Mouse (Mus musculus): Measurements from ENCODE around the gene Atat1. TPM values are rescaled to one million over a fixed set of nuclear protein-coding genes. Genes with fewer than 3 reads are reported as not detected.

Gene Atat1
- polyA plus RNA-seq, 1 experiment from 2014 or later = 213 TPM

GRCm38 (mm10) chr17:35896781-35897643, 12.9 kb downstream of the Atat1 start, which contains the start of gene 2310061I04Rik:
Gene 2310061I04Rik (minus strand): TSS chr17:35897431.
- WGBS = under 1% methylated on average over 61 of the region's 86 CpGs
- Histone ChIP-seq H3K9me3 (ENCODE audit: control insufficient read depth, low read length) (no peaks in the 10 kb centered on the region), H3K4me3 (ENCODE audit: low read depth, low read length) (peak within 1 kb of the TSS; percentile 74), H3K36me3 (ENCODE audit: control insufficient read depth, insufficient read depth, low read length) (peaks cover 9% of the 10 kb centered on the region), H3K4me2 (ENCODE audit: low read depth) (peak within 1 kb of the TSS; percentile 100), H3K27ac (ENCODE audit: low read depth, low read length) (peak within 1 kb of the TSS; percentile 83), H3K4me1 (ENCODE audit: control insufficient read depth, insufficient read depth, low read length) (peaks cover 9% of the 10 kb centered on the region), H3K27me3 (ENCODE audit: control insufficient read depth, insufficient read depth, low read length) (no peaks in the 10 kb centered on the region), H3K9ac (ENCODE audit: low read length) (peak within 1 kb of the TSS; percentile 87)
- ATAC-seq (ENCODE audit: insufficient read depth, low FRiP score, low TSS enrichment) (peak; percentile 91), DNase-seq (ENCODE audit: low spot score) (peak; percentile 96)

- Histone ChIP-seq H3K27me3 (ENCODE audit: control insufficient read depth, insufficient read depth, low read length) (no peaks in the 10 kb centered on the region), H3K4me3 (ENCODE audit: low read depth, low read length) (no peak overlapping the region), H3K9ac (ENCODE audit: low read length) (no peak overlapping the region), H3K27ac (ENCODE audit: low read depth, low read length) (no peak overlapping the region), H3K36me3 (ENCODE audit: control insufficient read depth, insufficient read depth, low read length) (peaks cover 28% of the 10 kb centered on the region), H3K4me2 (ENCODE audit: low read depth) (no peak overlapping the region), H3K4me1 (ENCODE audit: control insufficient read depth, insufficient read depth, low read length) (no peaks in the 10 kb centered on the region), H3K9me3 (ENCODE audit: control insufficient read depth, low read length) (no peaks in the 10 kb centered on the region)
- WGBS = 88% methylated on average over 11 of the region's 17 CpGs
- ATAC-seq (ENCODE audit: insufficient read depth, low FRiP score, low TSS enrichment) = no peak
- no peak for DNase-seq (ENCODE audit: low spot score)
Observed at GRCm38 (mm10) chr17:35887725-35888124, 22.1 kb downstream of the Atat1 start.

- 94% methylated on average over 14 of the region's 14 CpGs for WGBS
Observed at GRCm38 (mm10) chr17:35883777-35884176, 26.1 kb downstream of the Atat1 start.

GRCm38 (mm10) chr17:35882924-35883323, 27.0 kb downstream of the Atat1 start:
- ATAC-seq (ENCODE audit: insufficient read depth, low FRiP score, low TSS enrichment) = no peak
- H3K36me3 ChIP-seq (ENCODE audit: control insufficient read depth, insufficient read depth, low read length) = peaks cover 22% of the 10 kb centered on the region
- 88% methylated on average over 17 of the region's 17 CpGs for WGBS

More at GRCm38 (mm10) chr17:35883777-35884176, 26.1 kb downstream of the Atat1 start:
- H3K9ac ChIP-seq (ENCODE audit: low read length) = no peak overlapping the region
- H3K27me3 ChIP-seq (ENCODE audit: control insufficient read depth, insufficient read depth, low read length) = no peaks in the 10 kb centered on the region
- H3K9me3 ChIP-seq (ENCODE audit: control insufficient read depth, low read length) = no peaks in the 10 kb centered on the region
- H3K4me1 ChIP-seq (ENCODE audit: control insufficient read depth, insufficient read depth, low read length) = peaks cover 5% of the 10 kb centered on the region
- ATAC-seq (ENCODE audit: insufficient read depth, low FRiP score, low TSS enrichment) (no peak), DNase-seq (ENCODE audit: low spot score) (no peak)
- H3K27ac ChIP-seq (ENCODE audit: low read depth, low read length) = no peak overlapping the region
- no peak overlapping the region for H3K4me3 ChIP-seq (ENCODE audit: low read depth, low read length)
- H3K36me3 ChIP-seq (ENCODE audit: control insufficient read depth, insufficient read depth, low read length) = peaks cover 27% of the 10 kb centered on the region
- H3K4me2 ChIP-seq (ENCODE audit: low read depth) = no peak overlapping the region

DNA sequence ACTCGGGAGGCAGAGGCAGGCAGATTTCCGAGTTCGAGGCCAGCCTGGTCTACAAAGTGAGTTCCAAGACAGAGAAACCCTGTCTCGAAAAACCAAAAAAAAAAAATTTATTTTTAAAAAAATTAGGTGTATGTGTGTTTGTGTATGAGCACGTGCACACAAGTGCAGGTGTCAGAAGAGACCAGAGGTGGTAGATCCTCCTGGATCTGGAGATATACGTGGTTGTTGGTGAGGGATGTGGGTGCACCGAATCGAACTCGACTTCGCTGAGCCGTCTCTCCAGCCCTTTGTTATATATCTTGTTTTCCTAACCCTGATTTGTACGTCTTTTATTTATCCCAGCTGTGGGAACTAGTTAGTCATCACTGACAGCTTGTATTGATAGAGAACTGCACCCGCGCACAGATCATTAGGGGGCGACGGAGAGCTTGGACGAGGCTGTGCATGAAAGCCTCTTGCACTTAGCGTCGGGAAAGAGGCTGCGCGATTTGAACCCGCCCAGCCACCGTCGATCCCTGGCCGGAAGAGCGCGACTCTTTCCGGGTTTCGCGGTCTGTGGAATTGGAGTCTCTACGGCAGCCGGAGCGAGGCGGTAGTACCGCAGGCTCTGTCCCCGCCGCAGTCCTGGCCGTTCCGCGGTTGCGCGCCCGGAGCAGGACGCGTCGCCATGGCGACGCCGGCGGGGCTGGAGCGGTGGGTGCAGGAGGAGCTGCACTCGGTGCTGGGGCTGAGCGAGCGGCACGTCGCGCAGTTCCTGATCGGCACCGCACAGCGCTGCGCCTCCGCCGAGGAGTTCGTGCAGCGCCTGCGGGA, 30.4 kb downstream of the Atat1 start, which contains the start of gene Dhx16:
Gene Dhx16 (plus strand): TSS at position 575 of the 813 bp plus-strand sequence.
- 6% methylated on average over 66 of the region's 66 CpGs for WGBS
- ATAC-seq (ENCODE audit: insufficient read depth, low FRiP score, low TSS enrichment) (peak; percentile 89), DNase-seq (ENCODE audit: low spot score) (peak; percentile 97)
- H3K4me1 ChIP-seq (ENCODE audit: control insufficient read depth, insufficient read depth, low read length) = peaks cover 5% of the 10 kb centered on the region
- no peaks in the 10 kb centered on the region for H3K27me3 ChIP-seq (ENCODE audit: control insufficient read depth, insufficient read depth, low read length)
- peak within 1 kb of the TSS; percentile 84 for H3K9ac ChIP-seq (ENCODE audit: low read length)
- H3K27ac ChIP-seq (ENCODE audit: low read depth, low read length) = no peak within 1 kb of the TSS
- H3K4me2 ChIP-seq (ENCODE audit: low read depth) = peak within 1 kb of the TSS; percentile 76
- no peaks in the 10 kb centered on the region for H3K9me3 ChIP-seq (ENCODE audit: control insufficient read depth, low read length)
- peaks cover 14% of the 10 kb centered on the region for H3K36me3 ChIP-seq (ENCODE audit: control insufficient read depth, insufficient read depth, low read length)
- H3K4me3 ChIP-seq (ENCODE audit: low read depth, low read length) = peak within 1 kb of the TSS; percentile 97

More at GRCm38 (mm10) chr17:35882924-35883323, 27.0 kb downstream of the Atat1 start:
- DNase-seq (ENCODE audit: low spot score) = no peak
- H3K9ac ChIP-seq (ENCODE audit: low read length) = no peak overlapping the region
- no peak overlapping the region for H3K27ac ChIP-seq (ENCODE audit: low read depth, low read length)
- peaks cover 5% of the 10 kb centered on the region for H3K4me1 ChIP-seq (ENCODE audit: control insufficient read depth, insufficient read depth, low read length)
- no peak overlapping the region for H3K4me3 ChIP-seq (ENCODE audit: low read depth, low read length)
- H3K27me3 ChIP-seq (ENCODE audit: control insufficient read depth, insufficient read depth, low read length) = no peaks in the 10 kb centered on the region
- no peaks in the 10 kb centered on the region for H3K9me3 ChIP-seq (ENCODE audit: control insufficient read depth, low read length)
- H3K4me2 ChIP-seq (ENCODE audit: low read depth) = no peak overlapping the region

DNA sequence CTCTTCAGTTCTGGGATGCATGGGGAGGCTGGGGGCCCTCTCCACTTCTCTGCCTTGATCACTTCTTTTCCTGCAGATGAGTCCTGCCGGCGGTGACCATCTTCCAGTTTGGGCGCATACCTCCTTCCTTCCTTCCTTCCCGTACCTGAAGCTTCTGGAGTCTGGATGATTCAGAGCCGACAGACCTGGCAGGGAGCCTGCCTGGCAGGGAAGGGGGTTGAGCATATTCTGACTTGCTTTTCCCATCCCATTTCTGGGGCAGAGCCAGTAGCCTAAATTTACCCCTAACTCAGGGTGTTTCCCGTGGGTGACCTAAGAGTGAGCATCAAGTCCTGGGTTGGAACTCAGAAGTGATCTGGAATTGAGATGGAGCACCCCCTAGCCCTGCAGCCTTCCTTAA, 35.2 kb downstream of the Atat1 start:
- H3K4me3 ChIP-seq (ENCODE audit: low read depth, low read length) = no peak overlapping the region
- H3K27ac ChIP-seq (ENCODE audit: low read depth, low read length) = no peak overlapping the region
- H3K9ac ChIP-seq (ENCODE audit: low read length) = no peak overlapping the region
- H3K4me1 ChIP-seq (ENCODE audit: control insufficient read depth, insufficient read depth, low read length) = peaks cover 12% of the 10 kb centered on the region; the same call in 1 of the 2 replicates
- no peaks in the 10 kb centered on the region for H3K9me3 ChIP-seq (ENCODE audit: control insufficient read depth, low read length)
- no peak for DNase-seq (ENCODE audit: low spot score)
- peaks cover 17% of the 10 kb centered on the region for H3K36me3 ChIP-seq (ENCODE audit: control insufficient read depth, insufficient read depth, low read length)
- no peak for ATAC-seq (ENCODE audit: insufficient read depth, low FRiP score, low TSS enrichment)
- H3K27me3 ChIP-seq (ENCODE audit: control insufficient read depth, insufficient read depth, low read length) = no peaks in the 10 kb centered on the region
- 88% methylated on average over 6 of the region's 6 CpGs for WGBS
- no peak overlapping the region for H3K4me2 ChIP-seq (ENCODE audit: low read depth)

- H3K4me2 ChIP-seq (ENCODE audit: low read depth) = peak overlapping the region; percentile 22; the same call in 1 of the 2 replicates
- no peak overlapping the region for H3K9ac ChIP-seq (ENCODE audit: low read length)
- DNase-seq (ENCODE audit: low spot score) = peak; percentile 88
- H3K4me3 ChIP-seq (ENCODE audit: low read depth, low read length) = no peak overlapping the region
- WGBS = 31% methylated on average over 21 of the region's 21 CpGs
- no peak overlapping the region for H3K27ac ChIP-seq (ENCODE audit: low read depth, low read length)
- H3K36me3 ChIP-seq (ENCODE audit: control insufficient read depth, insufficient read depth, low read length) = peaks cover 17% of the 10 kb centered on the region
- peaks cover 18% of the 10 kb centered on the region for H3K4me1 ChIP-seq (ENCODE audit: control insufficient read depth, insufficient read depth, low read length)
- ATAC-seq (ENCODE audit: insufficient read depth, low FRiP score, low TSS enrichment) = no peak
- no peaks in the 10 kb centered on the region for H3K9me3 ChIP-seq (ENCODE audit: control insufficient read depth, low read length)
- H3K27me3 ChIP-seq (ENCODE audit: control insufficient read depth, insufficient read depth, low read length) = no peaks in the 10 kb centered on the region
Observed at GRCm38 (mm10) chr17:35873774-35874519, 35.9 kb downstream of the Atat1 start.

Measured in neural tube, embryonic 11.5 days (tissue).